Mouse (Mus musculus): Measurements from ENCODE around the gene Zic4. TPM values are rescaled to one million over a fixed set of nuclear protein-coding genes. Genes with fewer than 3 reads are reported as not detected.

Gene Zic4
- polyA plus RNA-seq, 1 experiment, result not detected

GRCm38 (mm10) chr9:91405753-91406178, 43.6 kb downstream of the Zic4 start:
- Histone ChIP-seq H3K36me3 (ENCODE audit: control insufficient read depth, insufficient read depth, low read length) (no peaks in the 10 kb centered on the region), H3K27ac (ENCODE audit: control insufficient read depth, insufficient read depth, low read length) (no peak overlapping the region), H3K4me3 (ENCODE audit: control insufficient read depth, insufficient read depth, low read length) (no peak overlapping the region), H3K27me3 (ENCODE audit: control insufficient read depth, insufficient read depth, low read length) (peaks cover 12% of the 10 kb centered on the region), H3K4me1 (replicated peaks; ENCODE audit: control insufficient read depth, insufficient read depth, low read length) (no peaks in the 10 kb centered on the region)
- WGBS, result 7% methylated on average over 16 of the region's 16 CpGs
- no peak for TF ChIP-seq CTCF (IDR thresholded peaks at IDR 0.05; ENCODE audit: borderline replicate concordance, control insufficient read depth, extremely low read depth, insufficient read depth, low read length, poor library complexity)
- TF ChIP-seq POLR2A (IDR thresholded peaks at IDR 0.05; ENCODE audit: control insufficient read depth, extremely low read depth, insufficient read depth, low read length, poor library complexity), result no peak
- DNase-seq, result no peak

- Histone ChIP-seq H3K27ac (ENCODE audit: control insufficient read depth, insufficient read depth, low read length) (no peak overlapping the region), H3K4me3 (ENCODE audit: control insufficient read depth, insufficient read depth, low read length) (no peak overlapping the region), H3K4me1 (replicated peaks; ENCODE audit: control insufficient read depth, insufficient read depth, low read length) (no peaks in the 10 kb centered on the region), H3K36me3 (ENCODE audit: control insufficient read depth, insufficient read depth, low read length) (no peaks in the 10 kb centered on the region), H3K27me3 (ENCODE audit: control insufficient read depth, insufficient read depth, low read length) (peaks cover 12% of the 10 kb centered on the region)
- WGBS, result 3% methylated on average over 6 of the region's 6 CpGs
- TF ChIP-seq CTCF (IDR thresholded peaks at IDR 0.05; ENCODE audit: borderline replicate concordance, control insufficient read depth, extremely low read depth, insufficient read depth, low read length, poor library complexity) (no peak), POLR2A (IDR thresholded peaks at IDR 0.05; ENCODE audit: control insufficient read depth, extremely low read depth, insufficient read depth, low read length, poor library complexity) (no peak)
- DNase-seq, result no peak
These were observed 44.1 kb downstream of the Zic4 start for GRCm38 (mm10) chr9:91406258-91406763.

GRCm38 (mm10) chr9:91409771-91410170, 47.6 kb downstream of the Zic4 start:
- WGBS, result 5% methylated on average over 3 of the region's 3 CpGs
- TF ChIP-seq POLR2A (IDR thresholded peaks at IDR 0.05; ENCODE audit: control insufficient read depth, extremely low read depth, insufficient read depth, low read length, poor library complexity) (no peak), CTCF (IDR thresholded peaks at IDR 0.05; ENCODE audit: borderline replicate concordance, control insufficient read depth, extremely low read depth, insufficient read depth, low read length, poor library complexity) (no peak)
- H3K27me3 ChIP-seq (ENCODE audit: control insufficient read depth, insufficient read depth, low read length), result peaks cover 12% of the 10 kb centered on the region

GRCm38 (mm10) chr9:91414007-91414661, 51.9 kb downstream of the Zic4 start:
- H3K27me3 ChIP-seq (ENCODE audit: control insufficient read depth, insufficient read depth, low read length), result no peaks in the 10 kb centered on the region
- no peak overlapping the region for H3K4me3 ChIP-seq (ENCODE audit: control insufficient read depth, insufficient read depth, low read length)
- TF ChIP-seq POLR2A (IDR thresholded peaks at IDR 0.05; ENCODE audit: control insufficient read depth, extremely low read depth, insufficient read depth, low read length, poor library complexity), result no peak
- TF ChIP-seq CTCF (IDR thresholded peaks at IDR 0.05; ENCODE audit: borderline replicate concordance, control insufficient read depth, extremely low read depth, insufficient read depth, low read length, poor library complexity), result no peak
- no peaks in the 10 kb centered on the region for H3K36me3 ChIP-seq (ENCODE audit: control insufficient read depth, insufficient read depth, low read length)
- DNase-seq, result no peak
- 5% methylated on average over 12 of the region's 12 CpGs for WGBS
- no peak overlapping the region for H3K27ac ChIP-seq (ENCODE audit: control insufficient read depth, insufficient read depth, low read length)
- H3K4me1 ChIP-seq (replicated peaks; ENCODE audit: control insufficient read depth, insufficient read depth, low read length), result no peaks in the 10 kb centered on the region

More at GRCm38 (mm10) chr9:91409771-91410170, 47.6 kb downstream of the Zic4 start:
- H3K4me3 ChIP-seq (ENCODE audit: control insufficient read depth, insufficient read depth, low read length), result no peak overlapping the region
- H3K4me1 ChIP-seq (replicated peaks; ENCODE audit: control insufficient read depth, insufficient read depth, low read length), result no peaks in the 10 kb centered on the region
- H3K27ac ChIP-seq (ENCODE audit: control insufficient read depth, insufficient read depth, low read length), result no peak overlapping the region
- no peak for DNase-seq
- no peaks in the 10 kb centered on the region for H3K36me3 ChIP-seq (ENCODE audit: control insufficient read depth, insufficient read depth, low read length)

GRCm38 (mm10) chr9:91420441-91420840, 58.2 kb downstream of the Zic4 start:
- Histone ChIP-seq H3K27ac (ENCODE audit: control insufficient read depth, insufficient read depth, low read length) (no peak overlapping the region), H3K4me1 (replicated peaks; ENCODE audit: control insufficient read depth, insufficient read depth, low read length) (no peaks in the 10 kb centered on the region), H3K27me3 (ENCODE audit: control insufficient read depth, insufficient read depth, low read length) (no peaks in the 10 kb centered on the region), H3K4me3 (ENCODE audit: control insufficient read depth, insufficient read depth, low read length) (no peak overlapping the region), H3K36me3 (ENCODE audit: control insufficient read depth, insufficient read depth, low read length) (no peaks in the 10 kb centered on the region)
- no peak for TF ChIP-seq CTCF (IDR thresholded peaks at IDR 0.05; ENCODE audit: borderline replicate concordance, control insufficient read depth, extremely low read depth, insufficient read depth, low read length, poor library complexity)
- no peak for TF ChIP-seq POLR2A (IDR thresholded peaks at IDR 0.05; ENCODE audit: control insufficient read depth, extremely low read depth, insufficient read depth, low read length, poor library complexity)
- 8% methylated on average over 18 of the region's 18 CpGs for WGBS
- no peak for DNase-seq

Other genes starting within 250 kb of the Zic4 start
- gene Zic1, start 3.4 kb downstream of the Zic4 start, polyA plus RNA-seq (2012; rRNA removed), result 0.19 and 0.28 TPM in 2 replicates